Mouse (Mus musculus) G1E (cell line): ENCODE data around the gene Jak1. TPM values are rescaled to one million over a fixed set of nuclear protein-coding genes. Genes with fewer than 3 reads are reported as not detected.

Experiments used
- ATAC-seq: 2 replicates; pipeline ENCODE4 v1.8.0; 2016; ENCODE audit warnings: mild to moderate bottlenecking; ENCODE audit not compliant: insufficient number of reproducible peaks, poor library complexity, low FRiP score, severe bottlenecking; ENCODE audit errors: extremely low read depth
- DNase-seq: peaks from one replicate; pipeline ENCODE4 v3.0.0; 2012; ENCODE audit warnings: low spot score
- H3K27me3 ChIP-seq: 2 replicates; pipeline ENCODE4 v1.6.1; 2012; ENCODE audit warnings: mild to moderate bottlenecking, low read length, inconsistent platforms; ENCODE audit not compliant: insufficient read depth
- H3K36me3 ChIP-seq: replicated peaks from 2 replicates; pipeline ENCODE3; 2012; ENCODE audit warnings: mild to moderate bottlenecking, inconsistent platforms
- H3K4me1 ChIP-seq: 2 replicates; pipeline ENCODE4 v1.6.1; 2012; ENCODE audit warnings: low read depth, low read length, inconsistent platforms, mixed read lengths; ENCODE audit not compliant: insufficient read depth
- H3K4me3 ChIP-seq: 2 replicates; pipeline ENCODE4 v1.5.1; 2012; ENCODE audit warnings: low read depth, mild to moderate bottlenecking, inconsistent platforms, low read length, moderate library complexity, mixed read lengths
- H3K9me3 ChIP-seq: replicated peaks from 2 replicates; pipeline ENCODE4 v1.6.1; 2012; ENCODE audit warnings: inconsistent platforms
- CTCF ChIP-seq: IDR thresholded peaks from 2 replicates; pipeline ENCODE4 v1.5.1; 2012; ENCODE audit warnings: low read depth, low read length, inconsistent platforms, mixed read lengths
- GATA1 ChIP-seq: IDR thresholded peaks from 2 replicates; pipeline ENCODE4 v1.6.1; 2012; ENCODE audit warnings: borderline replicate concordance, low read length, inconsistent platforms, mixed read lengths
- GATA2 ChIP-seq: IDR thresholded peaks from 2 replicates; pipeline ENCODE4 v1.6.1; 2012; ENCODE audit warnings: low read depth, low read length, inconsistent platforms, borderline replicate concordance
- POLR2AphosphoS5 ChIP-seq: IDR thresholded peaks from 2 replicates; pipeline ENCODE4 v1.6.1; 2012; ENCODE audit warnings: low read depth, low read length, inconsistent platforms; ENCODE audit not compliant: insufficient replicate concordance
- TAL1 ChIP-seq: conservative IDR thresholded peaks from 2 replicates; pipeline ENCODE4 v1.6.1; 2012; ENCODE audit warnings: low read depth, low read length, inconsistent platforms, mixed read lengths
- polyA plus RNA-seq: library from polyadenylated mRNA; stranded (reverse); fragments of >175 nt; gene quantifications from 2 replicates; pipeline ENCODE4 v1.2.3, GENCODE M21; 2012
- total RNA-seq, 2 experiments: library from RNA; stranded (forward) in 1 of 2; stranded (reverse) in 1 of 2; fragments of 200-1000 nt in 1 of 2; fragments of >200 nt in 1 of 2; fragmentation: Nextera tagmentation in 1 of 2; gene quantifications; 2 replicates each; pipeline ENCODE4 v1.2.3; 2014 to 2017

The Jak1 gene
- total and polyA plus RNA-seq, 3 experiments = 89.5 to 253 (median 129) TPM

DNA sequence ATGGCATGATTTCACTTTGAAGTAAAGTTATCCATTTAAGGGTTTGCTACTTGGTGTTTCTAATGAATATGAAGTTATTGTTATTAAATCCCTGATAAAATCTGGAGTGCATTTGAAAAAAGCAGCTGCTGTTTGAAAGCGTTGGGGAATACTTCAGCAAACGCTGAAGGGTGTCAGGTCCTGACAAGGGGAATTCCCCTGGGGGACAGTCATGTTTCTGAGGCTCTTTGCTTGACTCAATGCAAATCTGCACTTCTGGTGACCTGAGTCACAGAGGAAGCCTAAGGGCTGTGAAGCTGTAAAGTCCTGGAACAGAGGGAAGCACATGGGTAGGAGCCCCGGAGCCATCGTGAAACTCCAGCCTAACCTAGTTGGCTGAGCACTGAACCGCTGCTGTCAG is 123.3 kb downstream of the Jak1 start:
- Histone ChIP-seq H3K36me3 (no peaks in the 10 kb centered on the region), H3K4me1 (no peaks in the 10 kb centered on the region; the same call in 1 of the 2 replicates), H3K27me3 (peaks cover 9% of the 10 kb centered on the region; the same call in 1 of the 2 replicates), H3K9me3 (no peaks in the 10 kb centered on the region), H3K4me3 (no peak overlapping the region)
- ATAC-seq (no peak), DNase-seq (no peak)
- TF ChIP-seq CTCF = no peak
- TF ChIP-seq GATA2 = no peak
- no peak for TF ChIP-seq GATA1
- no peak for TF ChIP-seq TAL1
- no peak for TF ChIP-seq POLR2AphosphoS5

DNA sequence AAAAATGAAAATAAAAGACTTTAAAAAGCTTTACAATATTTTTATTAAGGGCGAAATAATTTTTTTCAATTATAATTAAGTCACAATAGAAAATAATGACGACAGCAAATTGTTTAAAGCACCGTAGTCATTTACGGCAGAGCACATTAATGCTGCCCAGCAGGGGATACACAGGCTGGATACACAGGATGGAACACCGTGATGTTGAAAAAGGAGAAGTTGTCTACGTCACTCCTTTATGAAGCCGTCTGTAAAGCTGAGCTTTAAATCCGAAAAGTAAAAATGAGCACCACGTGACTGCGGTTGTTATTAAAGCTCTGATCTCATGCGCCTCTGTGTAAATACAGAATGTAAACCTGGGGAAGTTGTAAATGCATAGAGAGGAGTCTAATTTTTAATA is 127.1 kb downstream of the Jak1 start:
- TF ChIP-seq POLR2AphosphoS5 (no peak), GATA2 (no peak), TAL1 (no peak), GATA1 (no peak), CTCF (no peak)
- no peak for ATAC-seq
- H3K36me3 ChIP-seq = no peaks in the 10 kb centered on the region

GRCm38 (mm10) chr4:101135909-101136308 is 129.2 kb downstream of the Jak1 start:
- Histone ChIP-seq H3K36me3 (no peaks in the 10 kb centered on the region), H3K4me3 (no peak overlapping the region), H3K27me3 (peaks cover 16% of the 10 kb centered on the region; the same call in 1 of the 2 replicates), H3K4me1 (no peaks in the 10 kb centered on the region), H3K9me3 (no peaks in the 10 kb centered on the region)
- no peak for TF ChIP-seq GATA1
- no peak for TF ChIP-seq GATA2
- TF ChIP-seq CTCF = no peak
- TF ChIP-seq POLR2AphosphoS5 = no peak
- no peak for TF ChIP-seq TAL1
- DNase-seq = no peak
- ATAC-seq = no peak

More for the DNA sequence above, 127.1 kb downstream of the Jak1 start:
- H3K27me3 ChIP-seq = peaks cover 19% of the 10 kb centered on the region; the same call in 1 of the 2 replicates
- no peaks in the 10 kb centered on the region for H3K9me3 ChIP-seq
- H3K4me3 ChIP-seq = no peak overlapping the region
- no peaks in the 10 kb centered on the region for H3K4me1 ChIP-seq
- no peak for DNase-seq

- no peak for DNase-seq
- H3K27me3 ChIP-seq = peaks cover 15% of the 10 kb centered on the region; the same call in 1 of the 2 replicates
- ATAC-seq = no peak
- TF ChIP-seq POLR2AphosphoS5 (no peak), GATA2 (no peak), CTCF (no peak), TAL1 (no peak), GATA1 (no peak)
- H3K9me3 ChIP-seq = no peaks in the 10 kb centered on the region
- no peaks in the 10 kb centered on the region for H3K36me3 ChIP-seq
- H3K4me1 ChIP-seq = no peaks in the 10 kb centered on the region
- H3K4me3 ChIP-seq = no peak overlapping the region
Observed at GRCm38 (mm10) chr4:101135013-101135412, 130.1 kb downstream of the Jak1 start.

DNA sequence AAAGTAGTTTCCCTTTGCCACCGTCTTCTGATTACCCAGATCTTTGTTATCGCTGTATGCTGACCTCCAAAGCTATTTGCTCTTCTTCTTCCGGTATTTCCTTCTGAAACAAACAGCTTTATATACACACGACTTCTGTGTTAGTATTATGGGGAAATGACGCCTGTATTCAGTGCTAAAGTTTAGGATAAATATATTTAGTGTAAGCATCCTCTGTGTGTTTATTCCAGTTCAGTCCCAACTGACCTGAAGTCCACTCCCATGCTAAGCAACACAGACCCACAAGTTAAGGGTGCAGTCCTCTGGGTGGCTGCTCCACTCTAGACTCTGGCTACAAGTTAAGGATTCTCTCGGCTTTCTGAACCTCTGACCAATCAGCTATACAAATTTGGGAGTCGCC is 144.1 kb downstream of the Jak1 start:
- H3K4me3 ChIP-seq = no peak overlapping the region
- H3K27me3 ChIP-seq = peaks cover 2% of the 10 kb centered on the region; the same call in 1 of the 2 replicates
- H3K36me3 ChIP-seq = no peaks in the 10 kb centered on the region
- TF ChIP-seq CTCF (no peak), POLR2AphosphoS5 (no peak), TAL1 (no peak), GATA1 (no peak), GATA2 (no peak)
- ATAC-seq = no peak
- no peaks in the 10 kb centered on the region for H3K4me1 ChIP-seq
- DNase-seq = no peak
- no peaks in the 10 kb centered on the region for H3K9me3 ChIP-seq

- peaks cover 2% of the 10 kb centered on the region; the same call in 1 of the 2 replicates for H3K27me3 ChIP-seq
- no peaks in the 10 kb centered on the region for H3K36me3 ChIP-seq
- ATAC-seq (no peak), DNase-seq (no peak)
- H3K9me3 ChIP-seq = no peaks in the 10 kb centered on the region
- no peaks in the 10 kb centered on the region for H3K4me1 ChIP-seq
- TF ChIP-seq GATA1 (no peak), CTCF (no peak), POLR2AphosphoS5 (no peak), GATA2 (no peak), TAL1 (no peak)
- no peak overlapping the region for H3K4me3 ChIP-seq
Observed at GRCm38 (mm10) chr4:101107122-101107521, 158.0 kb downstream of the Jak1 start.

Other genes starting within 250 kb of the Jak1 start
- not detected in 2 replicates for gene Gm10577, start 244.6 kb downstream of the Jak1 start, total RNA-seq (2014; fragmentation: Nextera tagmentation)
- gene Gm10577, start 244.6 kb downstream of the Jak1 start, total RNA-seq (2017) = not detected in 2 replicates
- not detected in 2 replicates for gene Gm10577, start 244.6 kb downstream of the Jak1 start, polyA plus RNA-seq
- not detected in 2 replicates for gene Raver2, start 196.3 kb downstream of the Jak1 start, total RNA-seq (2014; fragmentation: Nextera tagmentation)
- 0.05 and 0.17 TPM in 2 replicates for gene Raver2, start 196.3 kb downstream of the Jak1 start, total RNA-seq (2017)
- gene Raver2, start 196.3 kb downstream of the Jak1 start, polyA plus RNA-seq = not detected in 2 replicates
- not detected in 2 replicates for gene Ak4, start 154.0 kb upstream of the Jak1 start, total RNA-seq (2014; fragmentation: Nextera tagmentation)
- 0.12 TPM in 1 of 2 replicates, not detected in the other for gene Ak4, start 154.0 kb upstream of the Jak1 start, total RNA-seq (2017)
- not detected in 2 replicates for gene Ak4, start 154.0 kb upstream of the Jak1 start, polyA plus RNA-seq
- gene Dnajc6, start 231.4 kb upstream of the Jak1 start, total RNA-seq (2014; fragmentation: Nextera tagmentation) = not detected in 2 replicates
- 0.05 and 0.06 TPM in 2 replicates for gene Dnajc6, start 231.4 kb upstream of the Jak1 start, total RNA-seq (2017)
- not detected in 2 replicates for gene Dnajc6, start 231.4 kb upstream of the Jak1 start, polyA plus RNA-seq